Mouse (Mus musculus) stomach, postnatal 0 days (tissue): ENCODE measurements at regions not wholly inside any gene's neighbourhood (a gene's known extent, or its start where the extent isn't known, plus 50 kb on each side); places are given as distances from the start of the nearest gene placed in this dataset.

Experiments
- CTCF ChIP-seq: IDR thresholded peaks from 2 replicates; pipeline ENCODE4 v1.5.1; 2016; ENCODE audit warnings: antibody characterized with exemption, low read depth, mild to moderate bottlenecking, moderate library complexity
- EP300 ChIP-seq: optimal IDR thresholded peaks from 2 replicates; pipeline ENCODE3; 2016; ENCODE audit warnings: antibody characterized with exemption

DNA sequence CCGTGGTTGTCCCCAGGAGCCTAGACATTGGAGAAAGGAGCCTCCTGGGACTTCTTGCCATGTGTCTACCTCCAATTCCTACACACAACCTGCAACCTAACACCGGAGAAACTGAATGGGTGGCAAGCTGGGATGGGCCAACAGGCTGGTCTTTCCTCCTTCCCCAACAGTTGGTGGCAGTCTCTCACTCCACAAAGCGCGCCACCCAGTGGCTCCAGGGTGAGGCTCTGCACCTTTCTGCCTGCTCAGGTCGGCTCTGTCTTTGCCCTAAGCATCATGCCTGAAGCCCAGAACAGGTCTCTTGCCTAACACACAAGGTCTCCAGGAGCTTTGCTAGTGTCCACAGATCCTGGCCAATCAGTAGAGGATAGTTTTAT is 166.0 kb downstream of the Inhbb start:
- peak; percentile 64 for TF ChIP-seq CTCF
- no peak for TF ChIP-seq EP300
